Mouse (Mus musculus) spleen, adult 12 weeks (tissue): ENCODE measurements around the gene Skp1a.
"Not testable (repeated sequence)": the region's sequence is repeated elsewhere in the genome, so short reads cannot be mapped to it uniquely, and the experiment has no call there.

Experiments used
- DNase-seq: peaks from one replicate; pipeline ENCODE4 v3.0.0; 2022; ENCODE audit warnings: low spot score

Skp1a gene

DNA sequence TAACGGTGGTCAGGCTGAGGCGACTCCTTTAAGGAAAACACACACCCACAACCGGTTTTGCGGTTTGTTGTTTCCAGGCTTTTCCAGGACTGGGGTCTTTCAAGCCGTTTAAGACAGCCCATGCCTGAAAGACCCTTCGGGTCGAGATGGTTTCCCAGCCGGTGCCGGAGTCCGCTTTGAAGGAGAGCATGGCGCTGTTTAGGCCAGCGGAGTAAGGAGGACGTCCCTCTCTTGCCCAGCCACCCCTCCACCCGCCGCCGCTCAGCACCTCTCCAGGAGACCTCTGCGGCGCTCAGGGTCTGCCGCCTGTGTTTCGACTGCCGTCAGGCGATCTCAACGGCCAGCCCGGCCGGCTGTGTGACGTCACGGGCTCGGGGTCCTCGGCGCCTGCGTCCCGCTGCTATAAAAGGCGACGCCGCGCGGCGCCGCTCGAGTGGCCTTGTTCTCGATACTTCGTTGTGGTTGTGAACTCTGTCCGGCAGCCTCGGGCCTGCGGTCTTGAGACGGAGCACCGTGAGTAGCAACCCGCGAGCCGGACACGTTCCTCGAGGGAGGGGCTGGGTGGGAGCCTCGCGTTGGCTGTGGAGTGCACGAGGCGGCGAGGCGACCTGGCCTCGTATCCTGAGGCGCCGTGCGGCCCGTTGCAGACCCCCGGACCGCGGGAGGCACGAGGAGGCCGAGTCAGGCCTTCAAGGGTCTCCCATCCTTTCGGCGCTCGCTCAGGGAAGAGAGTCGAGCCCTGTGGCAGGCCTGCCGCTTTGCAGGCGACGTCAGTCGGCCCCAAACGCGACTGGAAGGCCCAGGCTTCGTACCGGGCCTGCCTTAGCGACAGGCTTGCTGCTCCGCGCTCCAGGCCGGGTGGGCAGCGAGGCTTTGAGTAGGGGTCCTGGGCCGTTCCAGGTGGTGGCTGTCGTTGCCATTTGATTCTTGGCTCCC lies at the start of gene Skp1a:
TSS of gene Skp1a (plus strand) at position 390 of the 936 bp plus-strand sequence.
- DNase-seq: peak; percentile 89

DNA sequence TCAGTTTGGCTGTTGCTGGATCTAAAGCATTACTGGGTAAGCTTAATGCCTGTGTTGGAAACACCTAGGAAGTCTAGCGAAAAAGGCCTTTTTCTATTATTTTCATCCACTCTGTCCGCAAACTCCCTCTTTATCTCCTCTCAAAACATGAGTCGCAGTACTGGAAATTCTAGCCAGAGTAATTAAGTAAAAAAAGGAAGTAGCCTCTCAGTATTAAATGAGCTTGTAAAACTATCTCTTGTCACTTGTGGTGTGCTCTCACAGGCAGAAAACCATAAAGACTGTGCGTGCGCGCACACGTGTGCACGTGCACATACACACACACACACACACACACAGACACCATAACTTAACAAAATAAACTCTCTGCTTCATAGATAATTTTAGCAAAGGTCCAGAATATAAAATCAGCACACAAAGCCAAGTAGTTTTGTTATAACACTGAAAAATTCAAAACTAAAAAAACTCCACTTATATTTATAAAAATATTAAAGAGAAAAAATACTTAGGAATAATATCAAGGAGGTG lies 35.2 kb upstream of the Skp1a start:
- not testable (repeated sequence) for DNase-seq

DNA sequence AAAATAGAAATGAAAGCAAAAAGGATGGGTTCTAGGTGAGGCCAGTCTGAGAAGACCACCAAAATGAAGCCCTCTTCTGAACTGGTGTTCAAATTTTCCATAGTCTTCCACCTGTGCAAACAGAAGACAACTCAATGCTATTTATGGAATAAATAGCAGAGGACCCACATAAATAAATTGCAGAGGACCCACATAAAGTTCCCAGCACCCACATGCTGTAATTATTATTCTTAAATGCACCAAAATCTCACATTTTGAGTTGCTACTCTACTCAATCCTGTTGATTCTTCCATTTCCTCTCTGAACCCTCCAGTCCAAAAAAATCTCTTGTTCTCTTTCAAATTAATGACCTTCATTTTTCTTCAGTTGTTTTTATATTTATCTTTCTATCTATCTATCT lies 17.9 kb upstream of the Skp1a start, which contains the start of gene Olfr1371:
TSS of gene Olfr1371 (minus strand) at position 101 of the 400 bp plus-strand sequence.
- no peak for DNase-seq

DNA sequence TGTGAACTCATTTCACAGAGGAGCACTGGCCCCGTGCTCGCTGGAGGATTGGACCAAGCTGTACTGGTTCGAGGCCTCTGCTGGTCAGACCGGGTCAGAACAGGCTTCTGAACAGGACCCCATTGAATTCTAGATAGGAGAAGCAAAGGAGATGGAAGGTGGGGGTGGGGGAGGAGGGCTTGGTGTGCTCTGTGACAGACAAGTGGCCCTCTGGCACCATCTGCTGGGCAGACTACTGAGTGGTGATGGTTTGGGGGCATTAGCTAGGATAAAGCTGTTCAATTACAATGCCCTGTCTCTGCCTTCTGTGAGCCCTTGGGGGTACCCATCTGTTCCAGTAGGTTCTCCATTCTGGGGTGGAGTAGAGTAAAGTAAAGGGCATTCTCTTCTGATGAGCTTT lies 11.5 kb upstream of the Skp1a start:
- DNase-seq: no peak

DNA sequence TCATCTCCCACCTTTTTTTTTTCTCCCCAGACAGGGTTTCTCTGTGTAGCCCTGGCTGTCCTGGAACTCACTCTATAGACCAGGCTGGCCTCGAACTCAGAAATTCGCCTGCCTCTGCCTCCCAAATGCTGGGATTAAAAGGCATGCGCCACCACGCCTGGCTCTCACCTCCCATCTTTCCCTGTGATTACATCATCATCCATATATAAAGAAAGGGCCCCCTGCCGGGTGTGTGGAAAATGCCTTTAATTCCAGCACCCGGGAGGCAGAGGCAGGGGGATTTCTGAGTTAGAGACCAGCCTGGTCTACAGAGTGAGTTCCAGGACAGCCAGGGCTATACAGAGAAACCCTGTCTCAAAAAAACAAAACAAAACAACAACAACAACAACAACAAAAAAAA lies 9.9 kb upstream of the Skp1a start:
- not testable (repeated sequence) for DNase-seq

DNA sequence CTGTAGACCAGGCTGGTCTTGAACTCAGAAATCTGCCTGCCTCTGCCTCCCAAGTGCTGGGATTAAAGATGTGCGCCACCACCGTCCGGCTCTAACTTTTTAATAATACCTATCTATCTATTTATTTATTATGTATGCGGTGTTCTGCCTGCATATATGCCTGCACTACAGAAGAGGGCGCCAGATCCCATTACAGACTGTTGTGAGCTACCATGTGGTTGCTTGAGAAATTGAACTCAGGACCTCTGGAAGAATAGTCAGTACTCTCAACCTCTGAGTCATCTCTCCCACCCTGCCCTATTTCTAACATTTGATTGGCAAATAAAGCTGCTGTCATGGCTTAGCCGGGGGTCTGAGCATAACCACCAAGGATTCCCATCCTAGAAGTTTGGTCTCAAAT lies 8.9 kb upstream of the Skp1a start:
- peak; percentile 6 for DNase-seq

DNA sequence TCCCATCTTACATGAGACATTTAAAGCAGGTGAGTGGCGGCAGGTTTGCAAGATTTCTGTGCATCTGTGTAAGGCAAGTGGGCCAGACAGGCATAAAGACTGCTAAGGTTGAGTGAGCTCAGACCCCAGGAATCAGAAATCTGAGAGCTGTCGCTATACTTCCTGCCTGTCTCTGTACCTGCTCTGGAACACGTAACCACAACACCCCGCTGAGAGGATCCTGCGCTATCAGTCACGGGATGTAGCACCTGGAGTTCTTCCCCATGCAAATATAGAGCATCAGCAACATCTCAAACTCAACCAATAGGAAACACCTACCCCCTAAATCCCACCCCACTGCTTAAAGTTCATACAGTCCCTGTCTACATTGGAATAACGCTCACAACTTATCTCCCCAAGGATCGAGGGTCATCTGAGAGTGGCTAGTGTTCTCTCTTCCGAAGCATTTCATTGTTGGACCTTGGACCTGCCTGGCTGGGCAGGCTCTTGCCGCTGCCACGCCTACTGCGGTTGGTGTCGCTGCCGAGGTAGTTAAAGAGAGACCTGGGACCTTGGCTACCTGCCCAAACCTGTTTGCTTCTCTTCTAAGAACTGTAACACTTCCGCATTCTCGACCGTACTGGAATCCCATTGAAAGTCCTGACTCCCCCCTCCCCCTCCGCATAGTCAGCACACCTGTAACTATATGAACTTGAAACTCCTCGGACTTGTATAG lies 7.7 kb upstream of the Skp1a start:
- peak; percentile 29 for DNase-seq

DNA sequence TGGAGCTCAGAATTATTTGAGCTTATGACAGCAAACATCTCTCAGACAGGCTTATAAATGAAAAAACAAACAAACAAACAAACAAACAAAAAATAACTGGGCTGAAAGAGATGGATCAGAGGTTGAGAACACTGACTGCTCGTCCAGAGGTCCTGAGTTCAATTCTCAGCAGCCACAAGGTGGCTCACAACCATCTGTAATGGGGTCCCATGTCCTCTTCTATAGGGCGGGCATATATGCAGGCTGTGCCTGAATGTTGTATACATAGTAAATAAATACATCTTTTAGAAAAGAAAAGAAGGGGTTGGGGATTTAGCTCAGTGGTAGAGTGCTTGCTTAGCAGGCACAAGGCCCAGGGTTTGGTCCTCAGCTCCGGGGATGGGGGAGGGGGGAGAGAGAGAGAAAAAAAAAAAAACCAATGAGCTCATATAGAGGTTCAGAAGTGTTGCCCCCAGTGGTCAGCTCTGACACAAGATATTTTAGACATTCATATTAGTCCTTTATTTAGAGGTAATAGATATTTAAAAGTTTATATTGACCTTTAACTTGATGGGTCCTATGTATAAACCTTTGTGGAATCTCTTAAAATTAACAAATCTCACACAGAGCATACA lies 5.7 kb upstream of the Skp1a start:
- no peak for DNase-seq

DNA sequence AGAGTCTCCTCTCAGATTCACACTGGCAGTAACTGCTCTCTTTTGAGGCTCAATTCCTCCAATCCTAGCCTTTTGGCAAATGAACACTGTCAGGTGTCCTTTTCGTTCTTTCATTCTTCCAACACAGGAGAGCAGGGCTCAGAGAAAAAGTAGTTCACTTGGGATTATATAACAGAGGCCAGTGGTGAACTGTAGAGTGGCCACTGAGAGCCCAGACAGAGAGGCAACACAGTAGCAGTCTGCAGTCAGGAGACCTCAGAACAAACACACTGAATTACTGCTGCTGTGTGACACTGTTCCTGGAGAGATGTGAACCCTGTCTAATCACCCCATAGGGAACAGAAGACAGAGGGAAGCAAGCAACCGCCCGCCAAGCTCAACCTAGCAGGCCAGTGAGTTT lies 4.7 kb upstream of the Skp1a start:
- DNase-seq: no peak

DNA sequence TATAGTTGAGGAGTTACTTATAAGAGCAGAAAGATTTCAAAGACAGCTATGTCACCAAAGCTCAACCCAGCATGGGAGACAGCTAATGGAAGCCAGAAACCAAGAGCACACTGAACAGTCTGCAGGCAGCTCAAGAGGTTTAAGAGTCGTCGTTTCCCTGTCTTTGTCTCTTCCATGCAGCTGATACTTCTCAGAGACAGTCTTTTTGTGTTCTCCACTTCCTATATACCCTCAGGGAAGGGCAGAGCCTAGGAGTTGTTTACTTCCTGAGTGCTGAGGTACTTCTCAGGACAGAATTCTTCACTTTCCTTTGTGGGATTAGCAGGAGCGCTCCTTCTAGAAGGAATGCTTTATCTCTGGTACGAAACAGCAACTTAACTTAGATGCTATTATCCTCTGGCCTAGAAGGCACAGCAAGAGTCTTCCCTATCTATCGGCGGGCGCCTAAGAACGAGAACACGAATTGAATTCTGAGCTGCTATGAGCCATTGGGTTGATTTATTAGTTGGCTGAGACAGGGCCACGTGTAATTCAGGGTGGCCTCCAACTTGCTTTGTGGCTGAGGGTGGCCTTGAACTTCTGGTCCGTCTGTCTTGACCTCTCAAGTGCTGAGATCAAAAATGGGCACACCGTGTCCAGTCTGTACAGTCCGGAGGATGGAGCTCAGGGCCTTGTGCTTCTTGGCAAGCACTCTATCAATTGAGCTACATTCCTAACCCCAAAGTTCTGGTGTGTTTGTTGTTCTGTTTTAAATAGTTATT lies 4.1 kb upstream of the Skp1a start:
- DNase-seq: no peak

DNA sequence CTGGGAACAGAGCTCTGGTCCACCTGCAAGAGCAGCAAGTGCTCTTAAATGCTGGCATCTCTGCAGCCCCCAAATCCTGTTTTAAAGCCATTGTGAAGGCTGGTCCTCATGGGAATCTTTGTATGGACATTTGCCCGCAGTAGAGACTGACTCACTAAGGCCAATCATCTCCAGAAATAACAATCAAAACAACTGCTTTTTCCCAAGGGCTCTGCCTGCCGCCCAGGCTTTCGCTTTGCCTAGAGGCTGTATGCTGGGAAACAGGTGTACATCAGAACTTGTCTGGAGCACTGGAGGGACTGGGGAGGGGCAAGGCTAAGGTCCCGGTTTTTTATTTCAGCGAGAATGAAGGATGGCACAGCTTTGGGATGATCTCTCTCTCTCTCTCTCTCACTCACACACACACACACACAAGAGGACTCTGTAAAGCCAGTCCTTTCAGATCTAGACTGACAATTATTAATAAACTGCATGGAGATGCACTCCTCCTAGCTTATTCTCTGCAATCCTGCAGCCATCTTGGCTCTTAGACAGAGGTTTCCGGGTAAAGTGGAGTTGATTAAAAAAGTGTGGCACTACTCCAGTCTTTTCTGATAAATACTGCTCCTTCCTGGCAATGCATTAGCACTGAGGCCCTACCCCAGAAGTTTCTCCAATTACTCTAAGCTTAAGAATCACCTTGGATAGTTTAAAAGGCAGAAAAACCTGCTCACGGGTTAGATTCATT lies 2.9 kb upstream of the Skp1a start:
- no peak for DNase-seq

DNA sequence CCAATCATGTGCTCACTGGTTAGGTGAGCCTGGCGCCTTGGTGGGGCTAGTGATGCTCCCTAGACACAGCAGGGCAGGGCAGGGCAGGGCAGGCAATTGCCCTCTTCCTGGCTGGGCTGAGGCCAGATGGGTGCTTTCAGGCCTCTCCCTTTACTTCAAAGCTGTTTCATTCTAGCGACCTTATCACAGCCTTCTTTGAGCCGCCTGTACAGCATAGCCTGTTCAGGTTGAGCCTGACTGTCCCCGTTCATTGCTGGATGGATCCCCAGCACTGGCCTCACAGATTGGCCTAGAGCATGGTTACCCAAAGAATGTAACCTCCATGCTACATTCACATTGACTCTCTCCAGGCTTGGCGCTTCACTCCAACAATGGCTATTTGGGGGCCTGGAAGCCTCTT lies 1.1 kb upstream of the Skp1a start:
- DNase-seq: no peak

DNA sequence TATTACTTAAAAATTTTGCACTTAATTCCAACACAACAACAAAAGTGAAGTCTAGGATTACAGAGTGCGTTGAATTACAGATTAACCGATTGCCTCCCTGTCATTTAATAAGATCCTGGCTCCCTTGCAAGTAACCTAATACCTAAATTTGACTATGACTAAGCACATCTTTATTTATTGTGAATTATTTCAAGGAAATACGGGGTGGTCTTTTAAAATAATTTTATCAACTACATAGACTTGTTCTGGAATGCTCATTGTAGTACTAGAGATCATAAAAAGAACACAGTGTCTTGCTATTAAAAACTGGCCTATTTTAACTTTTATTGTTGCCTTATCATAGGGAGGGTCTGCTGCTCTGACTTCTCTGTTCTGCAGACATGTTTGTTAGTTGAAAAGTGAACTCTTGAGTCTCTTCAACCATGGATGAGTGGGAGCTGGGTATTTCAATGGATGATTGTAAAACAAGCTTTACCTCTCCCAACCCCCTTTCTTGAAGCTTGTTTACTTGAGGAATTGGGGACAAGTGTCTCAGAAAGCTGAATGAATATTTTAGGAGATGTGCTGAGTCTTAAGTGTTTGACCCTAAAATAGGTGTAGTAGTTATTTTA lies 1.4 kb downstream of the Skp1a start:
- DNase-seq: no peak

DNA sequence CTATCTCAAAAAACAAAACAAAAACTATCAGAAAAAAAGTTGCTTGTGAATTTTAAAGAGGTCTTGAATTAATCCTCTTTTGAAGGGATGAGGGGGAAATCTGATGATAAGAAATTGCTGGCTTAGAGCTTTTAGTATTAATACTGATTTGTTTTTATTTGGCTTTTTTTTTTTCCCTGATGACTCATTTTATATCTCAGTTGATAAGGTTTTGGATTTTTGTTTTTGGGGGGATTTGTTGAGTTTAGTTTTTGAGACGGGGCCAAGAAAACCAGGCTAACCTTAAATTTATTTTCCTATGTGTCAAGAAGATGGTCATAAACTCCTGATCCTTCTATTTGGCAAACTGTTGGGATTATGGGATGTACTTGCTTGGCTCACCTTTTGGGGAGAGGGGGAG lies 2.1 kb downstream of the Skp1a start:
- DNase-seq: no peak

DNA sequence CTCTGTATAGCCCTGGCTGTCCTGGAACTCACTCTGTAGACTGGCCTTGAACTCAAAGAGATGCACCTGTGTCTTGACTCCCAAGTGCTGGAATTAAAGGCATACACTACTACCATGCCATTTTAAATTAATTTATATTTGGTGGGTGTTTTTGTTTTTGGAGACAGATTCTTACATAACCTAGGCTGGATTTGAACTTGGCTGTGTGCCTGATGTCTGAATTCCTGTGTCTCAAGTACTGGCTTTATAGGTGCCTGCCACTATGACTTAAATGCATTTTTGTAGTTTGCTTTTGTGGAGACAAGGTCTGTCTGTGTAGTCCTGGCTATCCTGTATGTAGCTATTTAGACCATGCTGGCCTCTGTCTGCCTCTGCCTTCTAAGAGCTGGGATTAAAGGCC lies 2.7 kb downstream of the Skp1a start:
- no peak for DNase-seq

DNA sequence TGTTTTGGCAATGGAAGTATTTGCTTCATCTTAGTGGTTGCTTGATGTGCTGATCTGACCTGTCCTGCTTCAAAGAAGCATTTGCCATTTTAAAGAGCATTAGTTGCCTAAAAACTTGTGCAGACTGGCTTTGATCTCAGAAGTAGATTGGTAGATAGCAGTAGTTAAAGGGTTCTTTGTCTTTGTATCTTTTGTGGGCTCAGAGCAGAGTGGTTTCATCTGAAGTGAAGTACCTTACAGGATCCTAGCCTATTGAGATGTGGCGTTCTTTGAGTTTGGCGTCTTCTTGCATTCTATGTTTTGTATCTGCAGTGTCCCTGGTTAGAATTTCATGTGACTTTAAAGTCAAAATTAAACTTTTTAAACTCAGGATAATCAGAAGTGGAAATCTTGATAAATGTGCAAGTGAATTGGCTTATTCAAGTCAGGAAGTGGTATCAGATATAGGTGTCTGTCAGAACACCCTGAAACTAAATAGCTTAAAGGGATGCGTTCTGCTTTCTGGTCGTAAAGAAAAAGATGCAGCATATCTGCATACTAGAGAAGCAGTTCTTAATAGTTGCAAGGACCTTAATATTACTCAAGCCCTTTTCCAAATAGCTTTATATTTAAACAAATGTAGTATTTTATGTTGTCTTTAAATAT lies 9.2 kb downstream of the Skp1a start:
- no peak for DNase-seq

DNA sequence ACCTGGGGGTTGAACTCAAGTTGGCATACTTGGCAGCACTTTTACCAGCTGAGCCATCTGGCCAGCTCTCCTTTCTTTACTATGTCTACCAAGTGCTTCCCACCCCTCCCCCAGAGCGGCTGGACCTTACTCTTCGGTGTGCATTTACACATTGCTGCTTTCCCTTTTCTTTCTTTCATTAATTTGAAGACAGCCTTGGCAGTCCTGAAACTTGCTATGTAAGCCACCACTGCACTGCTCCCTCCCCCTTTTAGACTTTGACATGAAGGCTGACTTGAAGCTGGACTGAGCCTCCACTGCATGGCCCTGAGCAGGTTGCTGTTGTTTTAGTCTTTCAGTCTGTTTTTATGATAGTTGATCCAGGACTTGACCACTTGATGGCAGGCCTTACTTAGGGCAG lies 17.7 kb downstream of the Skp1a start:
- no peak for DNase-seq

DNA sequence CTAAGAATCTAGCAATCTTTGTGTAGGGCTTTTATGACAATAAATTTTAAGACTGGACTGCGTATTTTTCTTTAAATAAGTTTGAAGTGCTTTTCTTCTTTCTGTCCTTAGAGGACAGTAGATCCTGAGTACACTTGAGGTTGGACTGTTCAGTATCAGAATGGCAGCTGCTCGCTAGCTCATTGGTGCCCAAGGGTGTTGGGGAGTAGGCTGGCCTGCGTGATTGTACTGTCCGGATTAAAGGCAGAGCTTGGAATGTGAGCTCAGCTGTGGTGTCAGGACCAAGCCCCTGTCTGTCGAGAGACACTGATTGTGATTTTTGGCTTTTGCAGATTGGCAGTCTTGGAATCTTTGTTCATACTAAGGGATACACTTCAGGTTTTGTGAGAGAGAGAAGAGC lies 20.0 kb downstream of the Skp1a start:
- no peak for DNase-seq

DNA sequence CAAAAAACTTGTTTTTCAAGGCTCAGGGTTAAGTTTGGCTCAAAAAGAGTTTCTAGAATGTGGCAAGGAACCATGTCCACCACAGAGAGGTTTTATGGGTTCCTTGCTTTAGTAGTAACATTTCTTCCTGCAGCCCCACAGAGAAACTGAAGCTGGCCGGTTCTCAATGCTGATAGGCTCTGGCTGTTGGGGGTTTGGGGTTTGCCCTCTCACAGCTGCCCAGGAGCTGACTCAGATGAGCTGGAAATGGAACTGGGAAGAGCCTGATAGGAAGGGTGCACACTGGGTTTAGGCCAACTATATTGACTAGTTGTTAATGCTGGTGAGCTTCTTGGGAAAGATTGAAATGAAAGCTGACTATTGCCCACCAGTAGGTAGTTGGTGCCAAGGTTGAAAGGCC lies 20.9 kb downstream of the Skp1a start:
- DNase-seq: no peak

DNA sequence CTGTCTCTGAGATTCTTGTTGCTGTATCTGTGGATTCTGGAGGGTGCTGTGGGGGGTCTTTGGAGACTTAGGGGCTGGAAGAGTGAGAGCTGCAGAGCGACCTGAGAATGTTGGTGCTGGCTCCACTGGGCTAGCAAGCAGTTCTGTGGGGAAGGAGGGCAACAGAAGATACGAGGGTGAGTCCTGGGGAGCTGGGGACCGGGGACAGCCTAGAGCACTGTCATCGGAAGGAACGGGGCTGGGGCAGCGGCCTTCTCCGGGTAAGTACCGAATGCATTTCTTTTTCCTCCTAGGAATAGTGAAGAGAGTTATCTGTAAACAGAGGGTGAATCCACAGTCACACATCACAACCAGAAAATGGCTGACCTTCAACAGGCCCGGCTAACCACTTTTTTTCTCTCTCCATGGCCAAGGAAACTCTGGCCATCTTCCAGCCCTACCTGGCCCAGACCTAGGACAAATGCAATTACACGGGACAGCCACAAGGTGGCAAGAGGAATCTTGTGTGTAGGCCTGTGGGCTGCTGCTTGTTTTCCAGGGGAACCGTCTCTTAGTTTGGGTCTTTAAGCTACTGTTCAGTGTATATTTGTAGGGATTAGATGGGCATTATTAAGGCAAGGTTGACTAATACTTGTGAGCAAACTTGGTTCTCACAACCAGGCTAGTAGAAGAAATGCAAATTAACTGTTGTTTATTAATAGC lies 22.0 kb downstream of the Skp1a start:
- DNase-seq: no peak
